Mouse (Mus musculus) ZHBTc4 (cell line): ENCODE measurements at regions not wholly inside any gene's neighbourhood (a gene's known extent, or its start where the extent isn't known, plus 50 kb on each side); places are given as distances from the start of the nearest gene placed in this dataset.

Experiments used
- DNase-seq: peaks from one replicate; pipeline ENCODE4 v3.0.0-alpha.2; 2011; ENCODE audit warnings: low read depth, low spot score

DNA sequence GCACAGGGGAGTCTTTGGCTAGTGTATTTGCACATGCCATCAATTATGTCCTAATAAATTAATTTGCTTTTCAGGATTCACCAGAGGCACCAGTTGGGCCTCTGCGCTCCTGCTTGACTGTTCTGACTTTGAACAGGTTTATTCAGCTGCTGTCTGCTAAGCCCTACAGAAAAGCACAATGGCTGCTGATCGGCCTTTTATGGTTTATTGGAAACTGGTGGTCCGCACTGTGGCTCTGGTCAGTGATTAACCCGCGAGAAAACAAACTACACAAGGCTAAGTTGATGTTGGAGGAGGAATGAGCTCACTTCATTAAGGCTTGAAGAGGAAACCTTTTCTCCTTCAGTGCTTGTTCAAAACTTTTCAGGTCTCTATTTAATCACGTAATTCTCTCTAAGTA is 208.4 kb upstream of the Gpr101 start:
- DNase-seq: no peak

DNA sequence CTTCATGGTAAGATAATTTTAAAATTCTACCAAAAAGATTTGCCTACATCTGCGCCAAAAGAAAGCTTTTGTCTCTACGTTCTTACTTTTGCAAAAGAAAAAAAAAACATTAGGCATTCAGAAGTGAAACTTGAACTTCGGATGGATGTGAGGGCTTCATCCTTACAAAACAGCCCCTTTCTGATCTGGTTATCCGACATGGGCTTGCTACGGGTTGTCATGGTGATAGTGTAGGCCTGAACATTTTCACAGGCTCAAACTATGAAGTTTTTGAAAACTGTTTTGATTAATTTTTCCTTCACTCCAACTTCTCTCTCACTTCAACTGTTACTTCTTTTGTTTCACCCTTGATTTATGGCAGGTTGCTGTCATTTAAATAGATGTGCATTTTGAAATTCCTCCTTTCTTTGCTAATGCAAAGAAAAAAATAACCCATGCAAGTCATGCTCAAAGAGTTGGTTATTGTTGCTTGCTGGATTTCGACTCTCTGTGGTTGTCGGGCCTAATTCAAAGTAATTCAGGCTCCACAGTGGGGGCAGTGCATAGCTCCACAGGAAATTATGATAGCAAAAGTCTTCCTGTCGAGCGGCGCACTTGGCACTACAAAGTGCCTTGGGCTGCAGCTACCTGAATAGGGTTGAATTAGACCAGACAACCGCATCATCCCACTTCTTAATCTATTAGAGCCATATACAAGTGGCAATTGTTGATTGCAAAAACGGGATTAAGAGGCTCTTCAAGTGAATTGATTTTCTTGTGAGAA is 205.7 kb upstream of the Gpr101 start:
- no peak for DNase-seq

DNA sequence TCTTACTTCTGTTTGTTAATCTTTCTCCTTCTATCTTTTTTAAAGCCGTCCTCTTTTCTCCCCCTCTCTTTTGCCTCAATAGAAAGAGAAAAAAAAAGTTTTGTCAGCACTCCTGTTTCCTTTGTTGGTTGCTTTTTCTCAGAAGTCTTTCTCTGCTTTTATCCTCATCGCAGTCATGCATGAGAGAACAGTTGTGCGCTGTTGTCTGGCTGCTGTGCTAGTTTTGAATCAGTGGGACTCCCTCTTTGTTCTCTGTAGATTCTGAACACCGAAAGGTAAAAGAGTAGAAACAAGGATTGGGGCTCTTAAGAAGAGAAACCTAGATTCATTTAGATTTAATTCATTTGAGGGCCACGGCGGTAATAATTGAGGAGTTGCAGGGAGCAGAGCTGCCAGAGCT is 204.9 kb upstream of the Gpr101 start:
- no peak for DNase-seq

DNA sequence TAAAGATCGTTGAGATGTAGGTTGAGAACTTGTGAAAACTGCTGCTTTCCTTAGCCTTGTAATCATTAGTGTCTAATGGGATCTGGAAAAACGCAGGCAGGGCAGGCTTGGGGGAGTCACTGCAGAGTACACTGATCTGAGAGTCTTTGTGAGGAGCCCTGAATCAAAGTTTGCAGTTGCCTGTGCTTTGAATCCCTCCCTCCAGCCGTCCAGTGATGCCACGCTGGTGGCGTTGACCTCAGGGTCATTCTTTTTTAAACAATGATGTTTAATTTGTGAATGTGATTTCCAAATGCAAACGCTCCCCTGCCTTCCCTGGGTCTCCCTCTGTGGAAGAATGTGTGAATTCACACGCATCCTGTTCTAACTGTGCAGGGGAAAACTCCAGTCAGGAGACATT is 204.4 kb upstream of the Gpr101 start:
- no peak for DNase-seq

DNA sequence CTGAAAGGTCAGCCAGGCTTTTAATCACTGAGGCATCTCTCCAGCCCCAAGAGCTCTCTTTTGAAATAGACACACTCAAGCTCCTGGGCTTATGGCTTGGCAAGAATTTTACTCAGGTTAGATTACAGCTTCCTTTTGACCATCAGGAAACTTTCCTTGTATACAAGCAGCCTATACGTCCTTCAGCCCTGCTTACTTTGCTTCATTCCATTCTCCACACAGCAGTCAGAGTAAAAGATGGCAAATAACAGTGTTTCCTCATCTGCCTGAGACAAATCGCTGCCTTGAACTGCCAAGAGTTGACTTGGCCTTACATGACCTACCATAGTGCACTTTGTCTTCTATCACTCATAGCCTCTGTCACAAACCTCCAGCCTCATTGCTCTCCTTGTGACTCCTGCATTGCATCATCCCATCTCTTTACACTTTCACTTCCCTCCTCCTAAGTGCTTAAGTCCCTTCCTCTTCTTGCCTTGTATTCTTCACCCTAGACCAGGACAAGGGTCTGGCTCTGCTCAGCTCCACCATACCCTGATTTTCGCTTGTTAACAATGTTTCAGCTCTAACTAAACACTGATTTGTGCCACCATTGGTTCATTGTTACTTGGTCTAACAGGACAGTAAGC is 203.2 kb upstream of the Gpr101 start:
- DNase-seq: no peak

DNA sequence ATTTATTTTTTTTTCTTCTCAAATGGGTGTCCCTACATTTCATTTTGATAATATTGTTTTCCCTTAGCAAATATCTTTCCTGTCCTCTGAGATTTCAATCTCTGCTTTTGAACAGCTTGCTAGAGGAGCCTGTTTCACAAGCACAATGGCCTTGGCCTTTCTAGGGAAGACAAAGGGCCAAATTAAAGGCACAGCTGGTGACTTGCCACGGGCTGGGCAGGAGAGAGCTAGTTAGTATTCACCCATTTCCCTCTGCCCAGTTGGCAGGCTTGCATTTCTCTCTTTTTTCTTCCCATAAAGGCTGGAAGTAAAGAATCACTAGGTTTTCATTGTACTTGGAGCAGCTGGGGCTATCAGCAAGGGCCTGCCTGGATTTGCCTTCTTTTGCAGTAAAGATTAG is 188.9 kb upstream of the Gpr101 start:
- DNase-seq: peak; percentile 10

DNA sequence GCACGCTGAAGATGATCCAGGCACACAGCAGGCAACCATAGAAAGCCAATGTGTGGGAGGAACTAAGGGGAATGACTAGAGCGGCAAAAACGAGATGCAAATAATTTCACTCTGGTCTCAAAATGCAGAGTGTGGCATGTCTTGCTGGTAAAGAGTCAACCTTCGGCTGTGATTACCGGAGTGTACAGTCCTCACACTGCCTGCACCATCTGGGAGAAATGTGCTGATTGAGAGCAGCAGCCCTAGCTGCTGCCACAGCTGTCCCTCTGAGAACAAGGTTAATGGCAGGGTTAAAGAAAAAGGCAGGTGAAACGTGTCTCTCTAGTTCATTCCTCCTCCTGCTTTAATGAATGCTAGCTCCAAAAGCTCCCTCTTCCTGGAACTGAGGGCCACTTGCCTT is 173.2 kb upstream of the Gpr101 start:
- no peak for DNase-seq

DNA sequence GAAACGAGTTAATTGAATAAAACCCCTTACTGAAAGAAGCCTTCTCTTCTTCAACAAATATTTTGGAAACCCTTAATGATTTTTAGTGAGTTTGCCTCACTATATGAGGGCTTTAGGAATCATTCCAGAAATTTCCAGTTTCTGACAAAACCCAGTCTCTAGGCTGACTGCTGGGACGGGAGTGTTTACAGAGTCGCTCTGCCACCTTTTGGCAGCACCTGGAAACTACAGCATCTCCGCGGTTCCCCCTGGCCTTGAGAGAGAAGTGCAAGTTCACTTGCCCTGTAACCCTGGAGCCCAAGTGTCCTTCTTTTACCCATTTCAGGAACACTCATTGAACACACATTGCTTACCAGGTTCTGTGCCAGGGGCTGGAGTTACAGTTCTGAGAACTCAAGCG is 171.4 kb upstream of the Gpr101 start:
- DNase-seq: peak; percentile 55

DNA sequence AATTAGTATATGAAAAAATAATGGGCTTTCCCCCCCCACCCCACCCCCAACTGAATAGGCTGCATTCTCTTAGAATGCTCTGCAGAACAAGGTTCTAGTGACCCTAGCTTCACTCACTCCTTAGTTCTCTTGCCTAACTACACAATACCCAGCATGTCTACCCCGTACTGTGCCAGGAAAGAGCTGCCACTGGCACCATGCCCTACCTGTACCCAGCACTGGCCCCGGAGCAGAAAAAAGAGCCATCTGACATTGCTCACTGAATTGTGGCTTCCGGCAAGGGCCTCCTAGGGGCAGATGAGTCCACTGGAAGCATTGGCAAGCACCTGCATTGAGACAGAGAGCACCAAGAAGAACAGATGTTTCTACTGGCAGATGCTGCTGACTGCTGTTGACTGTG is 156.0 kb upstream of the Gpr101 start:
- no peak for DNase-seq

DNA sequence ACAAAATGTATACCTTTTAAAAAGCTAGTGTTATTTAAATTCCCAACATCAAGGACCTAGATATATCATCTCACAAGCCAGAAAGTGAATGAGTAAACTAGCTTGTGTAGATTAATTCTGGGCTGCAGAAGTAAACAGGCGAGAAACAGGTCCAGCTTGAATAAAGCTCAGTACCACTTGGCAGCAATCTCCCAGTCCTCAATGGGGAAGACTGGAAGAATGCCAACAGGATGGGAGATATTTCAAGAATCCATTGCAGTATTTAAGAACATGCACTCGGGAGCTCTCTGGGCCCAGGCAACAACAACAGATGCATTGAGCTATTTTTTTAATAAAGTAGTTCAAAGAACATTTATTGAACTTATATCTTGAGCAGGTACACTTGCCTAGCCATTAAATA is 152.5 kb upstream of the Gpr101 start:
- no peak for DNase-seq

DNA sequence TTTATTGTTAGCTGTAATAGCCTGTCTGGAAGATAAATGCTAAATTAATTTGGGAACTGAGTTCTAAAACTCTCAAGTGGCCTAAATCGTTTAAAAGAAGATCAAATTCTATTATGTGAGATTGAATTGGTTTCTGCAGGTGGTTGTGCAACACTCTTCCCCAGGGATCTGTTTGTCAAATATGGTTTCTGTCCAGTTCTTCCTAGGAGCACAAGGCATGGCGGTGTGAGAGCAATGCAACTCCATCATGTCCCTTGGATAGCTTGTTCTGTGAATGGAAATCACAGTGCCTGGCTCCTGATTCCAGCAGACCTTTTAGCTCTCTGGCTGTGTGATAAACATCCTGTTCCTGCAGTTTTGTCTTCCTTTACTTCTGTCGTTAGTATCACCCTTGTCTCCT is 151.9 kb upstream of the Gpr101 start:
- DNase-seq: no peak
